Mouse (Mus musculus) lung, adult 2 months (tissue): ENCODE measurements around the gene Mrpl9.

Experiments
- CTCF ChIP-seq: fragments of 200-500 bp; IDR thresholded peaks from 2 replicates; pipeline ENCODE4 v1.5.1; 2011; ENCODE audit warnings: mild to moderate bottlenecking, low read length, control low read depth; ENCODE audit not compliant: insufficient read depth
- POLR2A ChIP-seq: fragments of 200-500 bp; IDR thresholded peaks from 2 replicates; pipeline ENCODE4 v1.6.1; 2011; ENCODE audit warnings: low read depth, mild to moderate bottlenecking, control low read depth, low read length, borderline replicate concordance; ENCODE audit errors: extremely low read depth

GRCm38 (mm10) chr3:94434305-94434704, 8.8 kb upstream of the Mrpl9 start:
- no peak for TF ChIP-seq CTCF
- TF ChIP-seq POLR2A = no peak
